Mouse (Mus musculus): ENCODE measurements around the gene 4930519P11Rik.

Gene 4930519P11Rik

DNA sequence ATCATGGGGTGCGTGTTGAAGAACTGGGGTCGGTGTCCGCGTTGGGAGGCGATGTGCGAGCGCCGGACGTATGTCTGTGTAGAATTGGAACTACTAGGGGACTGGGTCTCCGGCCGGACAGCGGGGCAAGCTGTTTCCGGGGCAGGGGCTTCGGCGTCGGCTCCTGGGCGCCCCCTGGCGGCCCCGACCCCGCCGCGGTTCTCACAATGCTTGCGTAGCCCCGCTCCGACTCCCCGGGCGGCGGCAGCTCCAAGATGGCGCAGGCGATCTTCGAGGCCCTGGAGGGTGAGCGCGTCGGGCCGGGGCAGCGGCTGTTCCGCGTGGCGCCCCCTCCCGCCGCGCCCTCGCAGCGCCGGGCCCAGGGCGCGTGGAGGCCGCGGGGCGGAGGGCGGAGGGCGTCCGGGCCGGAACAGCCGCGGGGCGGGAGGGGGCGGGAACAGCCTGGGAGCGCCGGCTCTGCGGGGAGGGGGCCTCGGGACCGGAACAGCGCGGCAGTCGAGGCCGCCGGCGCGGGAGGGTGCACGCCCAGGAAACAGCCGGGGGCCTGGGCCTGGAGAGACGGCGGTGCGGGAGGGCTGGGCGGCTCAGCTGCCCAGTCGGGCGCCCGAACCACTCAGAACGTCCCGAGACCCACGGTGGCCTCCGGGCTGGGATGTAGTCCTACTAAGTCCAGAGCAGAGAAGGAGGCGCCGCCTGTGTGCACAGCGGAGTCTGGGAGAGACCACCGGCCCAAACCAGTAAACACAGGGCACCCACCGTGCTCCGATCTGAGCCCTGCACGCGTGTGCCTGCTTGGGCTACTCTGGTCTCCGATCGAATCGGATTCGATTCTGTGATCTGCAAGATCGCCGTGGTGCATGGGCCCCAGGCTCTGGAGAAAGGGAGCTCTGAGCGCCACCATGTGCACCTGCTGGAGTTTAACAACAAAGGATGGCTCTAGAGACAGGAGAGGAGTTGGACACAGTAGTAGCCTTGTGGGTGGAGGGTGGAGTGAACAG is at the start of gene 4930519P11Rik, which contains the start of gene Zfp341:
TSS of gene 4930519P11Rik (minus strand) at position 320 of the 998 bp plus-strand sequence.
TSS of gene Zfp341 (plus strand) at position 180 of the 998 bp plus-strand sequence.
- peak; percentile 92 for DNase-seq (ENCODE audit: low spot score in 2 of 2)

DNA sequence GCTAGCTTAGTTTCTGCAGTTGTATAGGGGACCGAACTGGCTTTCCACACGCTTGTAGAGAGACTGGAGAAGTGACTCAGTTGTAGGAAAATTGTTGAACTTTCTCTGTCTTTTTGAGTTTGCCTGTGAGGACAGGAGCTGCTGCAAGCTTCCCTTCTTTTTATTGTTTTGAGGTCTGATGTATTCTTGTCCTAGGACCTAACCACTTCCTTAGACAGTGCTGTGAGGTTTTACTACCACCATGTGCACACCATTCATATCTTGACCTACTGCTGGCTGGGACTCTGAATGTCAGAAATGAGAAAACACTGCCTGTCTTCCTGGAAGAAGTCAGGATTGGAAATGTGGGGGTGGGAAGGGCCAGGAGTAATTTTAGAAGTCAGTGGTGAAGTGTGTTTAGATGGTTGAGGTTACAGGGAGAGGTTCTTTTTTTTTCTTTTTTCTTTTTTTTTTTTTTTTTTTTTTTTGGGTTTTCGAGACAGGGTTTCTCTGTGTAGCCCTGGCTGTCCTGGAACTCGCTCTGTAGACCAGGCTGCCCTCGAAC is 46.4 kb upstream of the 4930519P11Rik start:
- no peak for DNase-seq (ENCODE audit: low spot score in 2 of 2)

GRCm38 (mm10) chr2:154659070-154659469 is 45.8 kb upstream of the 4930519P11Rik start:
- DNase-seq (ENCODE audit: low spot score in 2 of 2): no peak

DNA sequence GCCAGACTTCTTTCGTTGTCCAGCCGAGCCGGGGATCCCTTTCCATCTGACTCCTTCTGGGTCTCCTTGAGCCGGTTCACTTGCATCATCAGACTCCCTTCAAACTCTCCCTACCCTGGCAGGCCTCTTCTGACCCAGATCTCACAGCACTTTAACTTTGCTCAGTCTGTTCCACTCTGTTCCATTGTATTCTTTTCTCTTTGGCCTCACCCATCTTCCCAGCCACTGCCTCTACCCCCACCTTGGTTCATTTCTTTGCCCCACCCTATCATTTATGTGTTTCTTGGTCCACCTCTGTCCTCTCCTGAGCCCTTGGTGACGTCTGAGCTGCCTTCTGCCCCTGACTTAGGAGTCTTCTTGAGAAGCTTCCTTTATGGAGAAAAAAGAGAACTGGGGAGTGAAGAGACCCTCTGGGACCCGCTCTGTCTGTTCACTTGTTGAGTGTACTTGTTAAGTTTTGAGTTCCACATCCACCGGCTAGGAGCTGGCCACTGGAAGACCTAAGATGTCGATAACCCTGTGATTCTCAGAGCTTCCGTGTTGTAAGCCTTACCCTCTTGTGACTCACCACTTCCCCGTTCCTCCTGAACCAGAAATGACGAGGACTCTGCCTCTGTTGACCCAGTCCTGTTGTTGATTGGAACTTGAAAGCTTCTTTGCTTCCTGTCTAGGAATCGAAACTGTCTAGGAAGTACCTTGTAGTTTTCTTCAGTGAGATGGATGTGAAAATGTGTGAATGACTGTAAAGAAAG is 44.4 kb upstream of the 4930519P11Rik start:
- DNase-seq (ENCODE audit: low spot score in 2 of 2): no peak

DNA sequence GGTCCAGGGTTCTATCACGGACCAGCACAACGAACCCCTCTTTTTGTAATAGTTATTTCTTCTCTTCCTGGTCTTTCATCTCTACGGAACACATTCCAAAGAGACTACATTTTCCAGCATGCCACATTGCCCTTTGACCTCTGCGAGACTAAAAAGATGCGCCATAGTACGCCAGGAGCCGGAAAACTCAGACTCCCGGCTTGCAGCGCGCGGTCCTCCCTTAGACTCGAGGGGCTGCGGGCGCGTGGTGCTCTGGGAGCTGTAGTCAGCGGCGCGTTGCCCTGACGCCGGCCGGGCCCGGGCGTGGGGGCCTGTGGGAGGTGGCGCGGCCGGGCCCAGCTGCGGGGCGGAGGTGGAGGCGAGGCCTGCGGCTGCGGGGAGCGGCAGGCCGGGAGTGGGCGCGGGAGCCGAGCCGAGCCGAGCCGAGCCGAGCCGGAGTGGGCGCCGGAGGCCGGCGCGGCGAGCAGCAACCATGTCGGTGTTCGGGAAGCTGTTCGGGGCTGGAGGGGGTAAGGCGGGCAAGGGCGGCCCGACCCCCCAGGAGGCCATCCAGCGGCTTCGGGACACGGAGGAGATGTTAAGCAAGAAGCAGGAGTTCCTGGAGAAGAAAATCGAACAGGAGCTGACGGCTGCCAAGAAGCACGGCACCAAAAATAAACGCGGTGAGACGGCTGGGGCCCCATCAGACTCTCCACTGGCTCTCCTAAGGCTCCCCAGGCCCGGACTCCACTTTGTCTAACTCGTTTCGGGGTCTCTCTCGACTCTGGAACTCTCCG is 43.7 kb upstream of the 4930519P11Rik start:
- DNase-seq (ENCODE audit: low spot score in 2 of 2): peak; percentile 99

- DNase-seq (ENCODE audit: low spot score in 2 of 2): no peak
Measured at GRCm38 (mm10) chr2:154655878-154656414, 42.7 kb upstream of the 4930519P11Rik start.

DNA sequence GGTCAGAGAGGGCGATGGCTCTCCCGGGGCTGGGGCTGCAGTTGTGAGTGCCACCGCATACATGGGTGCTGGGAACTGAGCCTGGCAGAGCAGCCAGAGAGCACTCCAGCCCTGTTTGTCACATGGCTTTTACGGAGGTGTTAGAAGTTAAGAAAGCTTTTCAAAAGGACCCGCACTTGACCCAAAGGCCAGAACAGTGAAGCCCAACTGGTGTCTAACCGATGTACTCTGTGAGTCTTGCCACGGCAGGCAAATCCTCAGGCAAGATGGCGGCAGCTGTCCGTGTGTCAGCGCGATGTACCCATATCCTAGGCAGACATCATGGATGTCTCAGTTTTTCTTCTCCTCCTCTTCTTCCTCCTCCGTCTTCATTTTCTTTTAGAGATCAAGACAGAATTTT is 41.7 kb upstream of the 4930519P11Rik start:
- no peak for DNase-seq (ENCODE audit: low spot score in 2 of 2)

GRCm38 (mm10) chr2:154651363-154651762 is 38.1 kb upstream of the 4930519P11Rik start, which contains the start of gene Chmp4b:
Chmp4b (plus strand) TSS chr2:154651705.
- DNase-seq (ENCODE audit: low spot score in 2 of 2): no peak

DNA sequence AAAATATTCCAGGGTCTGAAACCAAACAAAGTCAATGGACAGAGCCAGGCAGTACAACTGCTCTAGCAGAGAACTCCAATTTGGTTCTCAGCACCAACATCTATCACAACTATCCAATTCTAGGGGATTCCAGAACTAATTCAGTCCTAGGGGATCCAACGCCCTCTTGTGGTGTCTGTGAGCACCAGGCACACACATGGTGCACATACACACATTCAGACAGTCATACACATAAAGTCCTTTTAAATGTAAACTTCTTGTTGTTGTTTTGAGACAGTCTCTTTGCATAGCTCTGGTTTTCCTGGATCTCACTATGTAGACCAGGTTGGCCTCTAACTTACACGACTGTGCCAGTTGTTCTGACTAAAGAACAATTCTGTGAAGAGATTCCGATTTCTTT is 37.2 kb upstream of the 4930519P11Rik start:
- no peak for DNase-seq (ENCODE audit: low spot score in 2 of 2)

GRCm38 (mm10) chr2:154648086-154648485 is 34.8 kb upstream of the 4930519P11Rik start:
- no peak for DNase-seq (ENCODE audit: low spot score in 2 of 2)

- peak; percentile 46 to 51 for DNase-seq (ENCODE audit: low spot score in 2 of 2)
Measured at GRCm38 (mm10) chr2:154646634-154647033, 33.4 kb upstream of the 4930519P11Rik start.

DNA sequence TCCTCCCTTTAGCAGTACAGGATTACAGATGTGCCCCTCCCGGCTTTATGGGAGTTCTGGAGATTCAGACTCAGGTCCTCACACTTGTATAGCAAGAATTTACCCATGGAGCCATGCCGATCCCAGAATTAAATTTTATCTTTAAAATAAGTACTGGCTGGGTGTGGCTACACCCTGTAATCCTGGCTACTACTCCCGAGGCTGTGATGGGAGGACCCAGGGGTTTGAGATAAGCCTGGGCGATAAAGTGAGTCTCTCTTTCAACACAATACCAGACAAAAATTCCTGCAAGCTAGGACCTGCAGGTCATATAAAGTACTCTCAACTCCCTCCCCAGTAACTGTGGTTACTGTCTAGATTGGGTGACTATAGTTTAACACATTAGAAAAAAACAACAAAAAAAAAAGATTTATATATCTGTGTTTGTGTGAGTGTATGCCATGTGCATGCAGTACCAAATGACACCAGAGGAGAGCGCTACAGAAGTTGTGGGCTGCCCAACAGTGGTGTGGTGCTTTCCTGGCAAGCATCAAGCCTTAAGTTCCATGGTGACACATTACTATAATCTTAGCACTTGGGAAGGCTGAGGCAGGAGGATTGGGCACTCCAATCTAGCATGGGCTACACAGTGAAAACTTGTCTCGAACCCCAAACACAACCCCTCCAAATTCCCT is 29.6 kb upstream of the 4930519P11Rik start:
- no peak for DNase-seq (ENCODE audit: low spot score in 2 of 2)

DNA sequence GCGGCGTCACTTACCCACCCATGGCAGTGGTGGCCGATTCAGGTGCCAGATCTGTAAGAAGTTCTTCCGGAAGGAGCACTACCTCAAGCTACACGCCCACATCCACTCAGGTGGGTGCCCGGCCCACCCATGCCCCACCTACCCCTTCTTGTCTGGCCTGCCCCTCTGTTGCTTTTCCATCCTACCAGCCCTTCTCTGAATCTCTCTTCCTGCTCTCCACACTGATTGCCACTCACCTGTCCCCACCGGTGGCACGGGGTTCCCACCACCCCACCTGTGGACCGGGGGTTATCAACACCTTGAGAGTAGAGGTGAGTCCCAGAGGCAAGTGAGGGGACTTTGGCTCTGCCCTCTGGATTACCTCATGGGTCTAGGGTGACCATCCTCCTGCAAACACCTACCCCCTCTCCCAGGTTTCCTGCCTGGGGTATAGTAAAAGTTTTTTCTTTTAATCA is 28.8 kb upstream of the 4930519P11Rik start:
- DNase-seq (ENCODE audit: low spot score in 2 of 2): no peak

DNA sequence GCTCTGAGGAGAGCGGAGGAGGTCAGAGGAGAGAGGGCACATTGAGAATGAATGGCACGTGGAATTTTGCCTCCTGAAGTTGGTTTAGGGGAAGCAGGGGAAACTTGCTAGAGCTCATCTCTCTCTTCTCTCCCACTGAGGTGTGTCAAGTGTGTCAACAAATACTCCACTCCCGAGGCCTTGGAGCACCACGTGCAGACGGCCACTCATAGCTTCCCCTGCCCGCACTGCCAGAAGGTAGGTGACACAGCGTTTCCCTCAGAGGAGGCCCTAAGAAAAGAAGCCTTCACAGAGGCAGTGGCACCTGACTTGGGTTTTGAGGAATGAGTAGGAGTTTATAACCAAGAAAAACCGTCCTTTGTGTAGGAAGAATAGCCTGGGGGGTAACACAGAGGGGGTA is 27.9 kb upstream of the 4930519P11Rik start:
- DNase-seq (ENCODE audit: low spot score in 2 of 2): no peak

GRCm38 (mm10) chr2:154639115-154639514 is 25.9 kb upstream of the 4930519P11Rik start:
- DNase-seq (ENCODE audit: low spot score in 2 of 2): no peak

DNA sequence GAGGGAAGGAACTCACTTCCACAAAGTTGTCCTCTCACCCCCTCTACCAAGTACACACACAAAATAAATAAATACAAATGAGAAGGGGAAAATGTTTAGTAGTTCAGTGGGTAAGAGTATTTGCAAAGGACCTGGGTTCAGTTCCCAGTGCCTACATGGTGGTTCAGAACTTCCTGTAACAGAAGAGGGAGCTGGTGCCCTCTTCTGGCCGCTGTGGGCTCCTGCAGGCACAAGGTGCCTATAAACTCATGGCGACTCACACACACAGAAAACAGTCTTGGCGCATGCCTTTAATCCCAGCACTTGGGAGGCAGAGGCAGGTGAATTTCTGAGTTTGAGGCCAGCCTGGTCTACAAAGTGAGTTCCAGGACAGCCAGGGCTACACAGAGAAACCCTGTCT is 25.3 kb upstream of the 4930519P11Rik start:
- no peak for DNase-seq (ENCODE audit: low spot score in 2 of 2)

DNA sequence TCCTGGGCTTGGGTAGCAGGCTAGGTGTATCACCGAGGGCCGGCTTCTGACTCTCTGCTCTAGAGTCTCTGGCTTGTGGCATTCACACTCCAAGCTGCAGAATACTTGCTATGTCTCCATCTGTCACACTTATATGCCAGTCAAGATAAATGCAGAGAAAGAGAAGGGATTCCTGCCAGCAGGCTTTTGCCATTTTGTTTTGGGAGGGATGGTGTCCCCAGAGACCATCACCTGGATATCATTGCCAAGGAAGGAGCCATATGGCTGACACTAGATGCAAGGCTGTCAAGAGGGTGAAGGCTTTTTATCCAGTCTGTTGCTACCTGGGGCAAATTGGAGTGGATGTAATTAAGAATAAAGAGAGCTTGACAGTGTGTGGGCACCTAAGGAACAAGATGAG is 22.6 kb upstream of the 4930519P11Rik start:
- no peak for DNase-seq (ENCODE audit: low spot score in 2 of 2)

- no peak for DNase-seq (ENCODE audit: low spot score in 2 of 2)
Measured at GRCm38 (mm10) chr2:154633876-154634644, 20.8 kb upstream of the 4930519P11Rik start.

DNA sequence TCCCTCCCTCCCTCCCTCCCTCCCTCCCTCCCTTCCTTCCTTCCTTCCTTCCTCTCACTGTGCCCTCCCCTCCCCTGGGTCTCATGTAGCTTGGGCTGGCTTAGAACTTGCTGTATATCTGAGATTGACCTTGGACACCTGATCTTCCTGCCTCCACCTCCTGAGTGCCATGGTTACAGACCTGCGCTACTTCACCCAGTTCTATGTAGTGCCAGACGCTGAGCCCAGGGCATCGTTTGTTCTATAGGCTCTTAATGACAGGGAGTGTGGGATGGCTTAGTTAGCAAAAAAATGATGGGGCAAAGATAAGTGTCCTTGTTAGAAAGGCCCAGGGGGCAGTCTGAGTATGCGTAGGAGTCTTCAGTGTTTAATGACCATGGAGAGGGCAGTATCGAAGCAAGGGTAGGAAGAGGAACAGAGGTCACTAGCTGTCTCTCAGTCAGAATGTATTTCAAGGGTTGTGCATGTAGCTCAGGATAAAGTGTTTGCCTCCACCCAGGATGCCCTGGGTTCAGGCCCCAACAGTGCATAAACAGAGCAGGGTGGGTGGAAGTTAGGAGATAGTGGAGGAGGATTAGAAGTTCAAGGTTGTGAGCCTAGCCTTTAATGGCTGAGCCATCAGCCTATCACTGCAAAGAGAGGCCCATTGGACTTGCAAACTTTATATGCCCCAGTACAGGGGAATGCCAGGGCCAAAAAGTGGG is 20.0 kb upstream of the 4930519P11Rik start:
- no peak for DNase-seq (ENCODE audit: low spot score in 2 of 2)

Data from right cerebral cortex, postnatal 10 days (tissue).